Mouse (Mus musculus) MEL (cell line): ENCODE results near the gene Ggt1. TPM values are rescaled to one million over a fixed set of nuclear protein-coding genes. Genes with fewer than 3 reads are reported as not detected.

Experiments used
- DNase-seq: peaks from one replicate; pipeline ENCODE4 v3.0.0; 2011; ENCODE audit warnings: low read depth, low spot score
- H3K27ac ChIP-seq: 2 replicates; pipeline ENCODE4 v1.5.1; 2012; ENCODE audit warnings: low read depth, mild to moderate bottlenecking, control low read depth, low read length, moderate library complexity; ENCODE audit not compliant: control insufficient read depth
- H3K27me3 ChIP-seq, 2 experiments: fragments of 150-350 bp in 1 of 2; sonication (generic) in 1 of 2; 2 replicates each; pipeline ENCODE4 v1.6.1; 2012; ENCODE audit warnings: low read length in 2 of 2, mild to moderate bottlenecking in 2 of 2, improper control_type of control experiment in 1 of 2, moderate library complexity in 1 of 2; ENCODE audit not compliant: insufficient read depth in 2 of 2, control insufficient read depth in 1 of 2
- H3K36me3 ChIP-seq, 2 experiments: 2 replicates each; pipeline ENCODE4 v1.6.1; 2012 to 2014; ENCODE audit warnings: low read length in 2 of 2, improper control_type of control experiment in 1 of 2, inconsistent platforms in 1 of 2, mild to moderate bottlenecking in 1 of 2; ENCODE audit not compliant: insufficient read depth in 2 of 2, control insufficient read depth in 1 of 2
- H3K4me1 ChIP-seq, 2 experiments: fragments of 150-350 bp in 1 of 2; sonication (generic) in 1 of 2; 2 replicates each; pipeline ENCODE4 v1.6.1; 2012; ENCODE audit warnings: low read length in 2 of 2, improper control_type of control experiment in 1 of 2, mild to moderate bottlenecking in 1 of 2; ENCODE audit not compliant: insufficient read depth in 2 of 2, control insufficient read depth in 1 of 2
- H3K4me3 ChIP-seq, 2 experiments: fragments of 150-350 bp in 1 of 2; sonication (generic) in 1 of 2; 2 replicates each; pipeline ENCODE4 v1.5.1; 2012; ENCODE audit warnings: low read depth in 2 of 2, low read length in 2 of 2, mild to moderate bottlenecking in 2 of 2, moderate library complexity in 2 of 2, control low read depth in 1 of 2, improper control_type of control experiment in 1 of 2; ENCODE audit not compliant: control insufficient read depth in 1 of 2, insufficient read depth in 1 of 2
- H3K79me2 ChIP-seq: 2 replicates; pipeline ENCODE4 v1.6.1; 2012; ENCODE audit warnings: mild to moderate bottlenecking, low read length, moderate library complexity; ENCODE audit not compliant: control insufficient read depth, poor library complexity, insufficient read depth
- H3K9ac ChIP-seq: 2 replicates; pipeline ENCODE4 v1.6.1; 2012; ENCODE audit warnings: low read depth, mild to moderate bottlenecking, control low read depth, low read length, moderate library complexity; ENCODE audit not compliant: control insufficient read depth, poor library complexity, severe bottlenecking
- H3K9me3 ChIP-seq: fragments of 150-350 bp; sonication (generic); replicated peaks from 2 replicates; pipeline ENCODE4 v1.6.1; 2012; ENCODE audit warnings: mild to moderate bottlenecking, low read length, improper control_type of control experiment, moderate library complexity; ENCODE audit not compliant: insufficient read depth
- BHLHE40 ChIP-seq: IDR thresholded peaks from 2 replicates; pipeline ENCODE4 v1.6.1; 2012; ENCODE audit warnings: low read depth, mild to moderate bottlenecking, inconsistent platforms, low read length, improper control_type of control experiment, borderline replicate concordance
- CHD1 ChIP-seq: IDR thresholded peaks from 2 replicates; pipeline ENCODE4 v1.6.1; 2012; ENCODE audit warnings: low read depth, mild to moderate bottlenecking, inconsistent platforms, low read length, improper control_type of control experiment
- CHD2 ChIP-seq: IDR thresholded peaks from 2 replicates; pipeline ENCODE4 v1.6.1; 2011; ENCODE audit warnings: low read length, improper control_type of control experiment
- E2F4 ChIP-seq: IDR thresholded peaks from 2 replicates; pipeline ENCODE4 v1.6.1; 2011; ENCODE audit warnings: low read depth, low read length, improper control_type of control experiment, borderline replicate concordance
- ELF1 ChIP-seq: IDR thresholded peaks from 2 replicates; pipeline ENCODE4 v1.6.1; 2014; ENCODE audit warnings: low read depth, mild to moderate bottlenecking, inconsistent platforms, low read length, improper control_type of control experiment, moderate library complexity
- EP300 ChIP-seq, 2 experiments: IDR thresholded peaks; 2 replicates each; pipeline ENCODE4 v1.6.1; 2011; ENCODE audit warnings: improper control_type of control experiment in 2 of 2, low read length in 2 of 2, low read depth in 1 of 2, mild to moderate bottlenecking in 1 of 2
- ETS1 ChIP-seq: IDR thresholded peaks from 2 replicates; pipeline ENCODE4 v1.6.1; 2012; ENCODE audit warnings: low read depth, mild to moderate bottlenecking, inconsistent platforms, low read length, improper control_type of control experiment, moderate library complexity
- GATA1 ChIP-seq: IDR thresholded peaks from 2 replicates; pipeline ENCODE4 v1.6.1; 2011; ENCODE audit warnings: low read depth, low read length, improper control_type of control experiment
- HCFC1 ChIP-seq: IDR thresholded peaks from 2 replicates; pipeline ENCODE4 v1.6.1; 2012; ENCODE audit warnings: low read depth, mild to moderate bottlenecking, inconsistent platforms, low read length, improper control_type of control experiment, moderate library complexity
- MAFK ChIP-seq: IDR thresholded peaks from 2 replicates; pipeline ENCODE4 v1.6.1; 2011; ENCODE audit warnings: low read depth, mild to moderate bottlenecking, low read length, improper control_type of control experiment, borderline replicate concordance
- MAX ChIP-seq: IDR thresholded peaks from 2 replicates; pipeline ENCODE4 v1.6.1; 2011; ENCODE audit warnings: low read length, improper control_type of control experiment
- MAZ ChIP-seq: IDR thresholded peaks from 2 replicates; pipeline ENCODE4 v1.6.1; 2012; ENCODE audit warnings: low read depth, mild to moderate bottlenecking, inconsistent platforms, low read length, improper control_type of control experiment
- MEF2A ChIP-seq: IDR thresholded peaks from 2 replicates; pipeline ENCODE4 v1.6.1; 2014; ENCODE audit warnings: low read depth, mild to moderate bottlenecking, inconsistent platforms, low read length, improper control_type of control experiment; ENCODE audit not compliant: poor library complexity, insufficient replicate concordance, severe bottlenecking; ENCODE audit errors: extremely low read depth
- MXI1 ChIP-seq: IDR thresholded peaks from 2 replicates; pipeline ENCODE4 v1.6.1; 2011; ENCODE audit warnings: mild to moderate bottlenecking, low read depth, low read length, improper control_type of control experiment
- MYB ChIP-seq: IDR thresholded peaks from 2 replicates; pipeline ENCODE4 v1.6.1; 2011; ENCODE audit warnings: mild to moderate bottlenecking, low read depth, low read length, improper control_type of control experiment
- MYC ChIP-seq: IDR thresholded peaks from 2 replicates; pipeline ENCODE4 v1.6.1; 2011; ENCODE audit warnings: low read depth, mild to moderate bottlenecking, low read length, improper control_type of control experiment, moderate library complexity
- NRF1 ChIP-seq: IDR thresholded peaks from 2 replicates; pipeline ENCODE4 v1.6.1; 2014; ENCODE audit warnings: low read depth, mild to moderate bottlenecking, inconsistent platforms, low read length, improper control_type of control experiment, moderate library complexity; ENCODE audit not compliant: poor library complexity, insufficient read depth, severe bottlenecking
- POLR2AphosphoS5 ChIP-seq: IDR thresholded peaks from 2 replicates; pipeline ENCODE4 v1.6.1; 2012; ENCODE audit warnings: low read depth, borderline replicate concordance, mild to moderate bottlenecking, inconsistent platforms, low read length, moderate library complexity, mixed read lengths
- RCOR1 ChIP-seq: IDR thresholded peaks from 2 replicates; pipeline ENCODE4 v1.6.1; 2012; ENCODE audit warnings: low read depth, mild to moderate bottlenecking, inconsistent platforms, low read length, improper control_type of control experiment
- SIN3A ChIP-seq: IDR thresholded peaks from 2 replicates; pipeline ENCODE4 v1.6.1; 2012; ENCODE audit warnings: low read length, improper control_type of control experiment, inconsistent platforms
- UBTF ChIP-seq: IDR thresholded peaks from 2 replicates; pipeline ENCODE4 v1.6.1; 2012; ENCODE audit warnings: low read depth, mild to moderate bottlenecking, inconsistent platforms, low read length, improper control_type of control experiment, moderate library complexity, borderline replicate concordance; ENCODE audit not compliant: insufficient read depth
- USF1 ChIP-seq: IDR thresholded peaks from 2 replicates; pipeline ENCODE4 v1.6.1; 2014; ENCODE audit warnings: low read depth, mild to moderate bottlenecking, inconsistent platforms, low read length, improper control_type of control experiment, moderate library complexity
- USF2 ChIP-seq, 2 experiments: IDR thresholded peaks; 2 replicates each; pipeline ENCODE4 v1.6.1; 2011 to 2012; ENCODE audit warnings: improper control_type of control experiment in 2 of 2, low read length in 2 of 2, borderline replicate concordance in 1 of 2, inconsistent platforms in 1 of 2, low read depth in 1 of 2, mild to moderate bottlenecking in 1 of 2; ENCODE audit not compliant: insufficient read depth in 1 of 2
- ZC3H11A ChIP-seq: IDR thresholded peaks from 2 replicates; pipeline ENCODE4 v1.6.1; 2012; ENCODE audit warnings: low read depth, mild to moderate bottlenecking, inconsistent platforms, low read length, improper control_type of control experiment
- ZKSCAN1 ChIP-seq: IDR thresholded peaks from 2 replicates; pipeline ENCODE4 v1.6.1; 2012; ENCODE audit warnings: low read depth, mild to moderate bottlenecking, inconsistent platforms, low read length, improper control_type of control experiment, moderate library complexity
- ZMIZ1 ChIP-seq: IDR thresholded peaks from 2 replicates; pipeline ENCODE4 v1.6.1; 2012; ENCODE audit warnings: low read depth, mild to moderate bottlenecking, inconsistent platforms, low read length, improper control_type of control experiment, moderate library complexity
- ZNF384 ChIP-seq: IDR thresholded peaks from 2 replicates; pipeline ENCODE4 v1.6.1; 2012; ENCODE audit warnings: low read depth, mild to moderate bottlenecking, inconsistent platforms, low read length, improper control_type of control experiment
- polyA plus RNA-seq, 2 experiments: library from polyadenylated mRNA; stranded (reverse) in 1 of 2; unstranded in 1 of 2; fragments of >175 nt in 1 of 2; fragments of >200 nt in 1 of 2; gene quantifications; 2 replicates each; pipeline versions ENCODE4 v1.2.1 to v1.2.4; 2012; ENCODE audit warnings: low replicate concordance in 2 of 2, low read depth in 1 of 2; ENCODE audit not compliant: insufficient read length in 2 of 2, insufficient read depth in 1 of 2, missing spikeins in 1 of 2
- total RNA-seq: library from RNA; depleted of rRNA; stranded (reverse); fragments of 300-350 nt; gene quantifications from 2 replicates; pipeline ENCODE4 v1.2.3, GENCODE M21; 2012

Gene Ggt1
- total and polyA plus RNA-seq, 3 experiments = 0.46 to 3.2 TPM; not detected in 1

GRCm38 (mm10) chr10:75548486-75548885 lies 12.9 kb upstream of the Ggt1 start:
- no peak for DNase-seq
- Histone ChIP-seq H3K9me3 (no peaks in the 10 kb centered on the region), H3K27me3 (no peaks in the 10 kb centered on the region), H3K4me1 (no peaks in the 10 kb centered on the region), H3K27ac (no peak overlapping the region), H3K4me3 (no peak overlapping the region), H3K9ac (no peak overlapping the region), H3K36me3 (no peaks in the 10 kb centered on the region), H3K79me2 (no peaks in the 10 kb centered on the region)
- no peak for TF ChIP-seq MAFK

- no peaks in the 10 kb centered on the region for H3K4me1 ChIP-seq
- no peak overlapping the region for H3K9ac ChIP-seq
- no peaks in the 10 kb centered on the region for H3K79me2 ChIP-seq
- H3K27me3 ChIP-seq = no peaks in the 10 kb centered on the region
- H3K27ac ChIP-seq = no peak overlapping the region
- no peak overlapping the region for H3K4me3 ChIP-seq
- TF ChIP-seq MYC (no peak), HCFC1 (no peak), CHD1 (no peak), ZC3H11A (no peak), MXI1 (no peak), USF2 (IDR thresholded peaks at IDR 0.05; ENCODE audit: borderline replicate concordance in 1 of 2, insufficient read depth in 1 of 2, low read depth in 1 of 2, low read length in 2 of 2) (no peak), SIN3A (no peak), MAX (no peak), ZKSCAN1 (no peak), POLR2AphosphoS5 (no peak), BHLHE40 (no peak), MYB (no peak), ELF1 (no peak), MEF2A (no peak), ZMIZ1 (no peak)
- TF ChIP-seq, all 39 proteins: peak for 0
- DNase-seq = no peak
- Histone ChIP-seq H3K36me3 (no peaks in the 10 kb centered on the region), H3K9me3 (no peaks in the 10 kb centered on the region)
Observed at GRCm38 (mm10) chr10:75549886-75550285, 11.5 kb upstream of the Ggt1 start.

- no peaks in the 10 kb centered on the region for H3K36me3 ChIP-seq
- H3K9me3 ChIP-seq = no peaks in the 10 kb centered on the region
- TF ChIP-seq MAFK (no peak), GATA1 (no peak), ETS1 (no peak), MYB (no peak), UBTF (no peak), EP300 (IDR thresholded peaks at IDR 0.05; ENCODE audit: low read depth in 1 of 2, low read length in 2 of 2) (no peak), E2F4 (no peak), RCOR1 (no peak), USF1 (no peak), MAZ (no peak), ZNF384 (no peak), CHD2 (no peak), NRF1 (no peak), CHD1 (no peak), HCFC1 (no peak), SIN3A (no peak)
Observed at GRCm38 (mm10) chr10:75551175-75551574, 10.2 kb upstream of the Ggt1 start.

More at GRCm38 (mm10) chr10:75551175-75551574, 10.2 kb upstream of the Ggt1 start:
- Histone ChIP-seq H3K4me1 (no peaks in the 10 kb centered on the region), H3K4me3 (no peak overlapping the region), H3K27ac (no peak overlapping the region), H3K9ac (no peak overlapping the region), H3K79me2 (no peaks in the 10 kb centered on the region), H3K27me3 (no peaks in the 10 kb centered on the region)
- DNase-seq = no peak
